Mouse (Mus musculus): ENCODE measurements around the gene Fcgr4.

GRCm38 (mm10) chr1:171033196-171033595, 14.5 kb downstream of the Fcgr4 start:
- TF ChIP-seq CTCF (IDR thresholded peaks at IDR 0.05; ENCODE audit: borderline replicate concordance, control insufficient read depth, extremely low read depth, insufficient read depth, low read length, poor library complexity) (no peak), POLR2A (IDR thresholded peaks at IDR 0.05; ENCODE audit: control insufficient read depth, extremely low read depth, insufficient read depth, low read length, poor library complexity) (no peak)

Measured in thymus, adult 2 months (tissue).